Mouse (Mus musculus): ENCODE data around the gene Fgd6.

Gene Fgd6

DNA sequence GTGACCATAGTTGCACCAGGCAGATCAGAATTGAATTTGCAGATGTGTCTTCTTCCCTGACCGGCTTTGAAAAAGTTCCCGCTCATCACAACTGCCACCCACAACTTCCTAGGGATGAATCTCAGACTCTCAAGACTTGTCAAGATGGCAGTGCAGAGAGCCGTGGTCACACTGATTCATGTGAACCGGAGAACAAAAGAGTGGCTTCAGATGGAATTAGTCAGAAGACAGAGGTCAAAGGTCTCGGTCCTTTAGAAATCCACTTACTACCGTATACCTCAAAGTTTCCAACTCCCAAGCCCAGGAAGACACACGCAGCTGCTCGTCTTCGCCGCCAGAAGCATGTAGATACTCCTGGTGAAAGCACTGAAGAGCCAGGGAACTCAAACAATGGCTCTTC lies 8.1 kb downstream of the Fgd6 start:
- DNase-seq (ENCODE audit: extremely low read depth, low read depth, low spot score): no peak

DNA sequence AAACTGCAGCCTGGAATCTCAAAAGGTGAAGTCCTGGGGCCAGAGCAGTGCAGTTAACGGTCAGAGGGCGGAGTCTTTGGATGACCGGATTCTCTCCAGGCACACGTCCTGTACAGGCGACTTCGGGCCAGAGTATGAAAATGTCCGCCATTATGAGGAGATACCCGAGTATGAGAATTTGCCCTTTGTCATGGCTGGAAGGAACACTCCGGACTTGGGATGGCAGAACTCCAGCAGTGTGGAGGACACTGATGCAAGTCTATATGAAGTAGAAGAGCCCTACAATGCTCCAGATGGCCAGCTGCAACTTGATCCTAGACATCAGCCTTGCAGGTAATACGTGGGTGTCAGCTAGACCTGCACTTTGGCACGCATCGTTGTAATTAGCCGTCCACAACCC lies 9.5 kb downstream of the Fgd6 start:
- DNase-seq (ENCODE audit: extremely low read depth, low read depth, low spot score): no peak

DNA sequence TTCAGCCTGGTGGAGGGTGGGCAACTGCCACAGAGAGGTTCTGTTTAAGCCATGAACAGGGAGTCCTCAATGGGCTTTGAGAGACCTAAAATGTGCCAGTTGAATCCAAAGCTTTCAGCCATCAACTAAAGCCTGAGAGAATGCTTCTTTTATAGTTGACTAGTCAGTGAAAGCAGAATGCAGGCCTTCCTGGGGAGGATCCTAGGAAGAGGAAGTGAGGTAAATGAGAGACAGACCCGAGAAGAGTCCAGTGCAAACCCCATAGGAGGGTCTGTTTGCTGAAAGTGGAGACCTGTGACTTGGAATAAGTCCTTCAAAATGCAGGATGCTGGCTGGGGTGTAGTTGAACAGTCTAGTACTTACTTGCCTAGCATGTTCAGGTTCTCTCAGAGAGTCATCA lies 11.2 kb downstream of the Fgd6 start:
- DNase-seq (ENCODE audit: extremely low read depth, low read depth, low spot score): no peak

DNA sequence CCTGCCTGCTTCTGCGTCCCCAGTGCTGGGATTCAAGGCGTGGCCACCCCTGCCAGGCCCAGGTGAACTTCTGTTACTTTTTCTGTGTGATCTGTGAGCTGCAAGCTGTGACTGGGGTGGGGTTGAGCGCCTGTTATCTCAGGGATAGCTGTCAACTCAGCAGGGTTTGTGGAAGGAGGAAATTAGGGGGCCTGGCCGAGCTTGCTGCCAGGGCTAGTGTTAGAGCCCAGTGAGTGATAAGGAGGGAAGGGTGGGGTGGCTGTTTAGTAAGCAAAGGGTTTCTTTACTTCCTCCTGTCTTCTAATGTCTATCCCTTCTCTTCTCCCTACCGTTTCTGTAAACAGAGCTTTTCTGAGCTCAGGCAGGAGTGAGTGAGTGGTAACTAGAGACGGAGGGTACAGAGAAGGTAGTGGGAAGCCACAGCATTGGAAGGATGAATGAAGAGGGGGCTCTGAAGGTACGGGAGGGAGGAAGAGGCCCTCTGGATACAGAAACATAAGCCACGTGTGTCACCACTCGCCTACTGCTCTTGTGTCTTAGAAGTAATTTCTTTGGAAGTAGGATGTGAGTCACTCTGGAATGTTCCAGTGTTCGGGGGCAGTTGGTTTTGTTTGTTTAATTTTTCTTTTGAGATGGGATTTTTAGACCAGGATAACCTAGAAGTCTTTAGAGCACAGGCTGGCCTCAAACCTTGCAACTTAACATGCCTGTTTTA lies 12.2 kb downstream of the Fgd6 start:
- no peak for DNase-seq (ENCODE audit: extremely low read depth, low read depth, low spot score)

DNA sequence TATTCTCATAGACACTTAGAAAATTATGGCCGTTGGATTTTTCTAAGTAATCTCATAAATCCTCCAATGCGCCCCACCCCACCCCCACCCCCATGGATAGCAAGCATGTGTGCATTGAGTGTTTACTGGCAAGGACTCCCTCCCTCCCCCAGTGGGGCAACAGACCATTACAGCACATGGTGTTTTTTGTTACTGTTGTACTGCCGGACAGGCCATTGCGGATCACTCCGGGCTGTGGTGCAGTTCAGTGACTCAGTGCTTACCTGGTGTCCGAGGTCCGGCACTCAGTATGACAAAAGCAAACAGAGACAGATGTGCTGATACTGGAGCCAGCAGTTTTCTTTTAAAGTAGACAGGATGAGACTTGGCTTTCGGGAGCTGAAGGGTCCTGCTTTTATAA lies 13.3 kb downstream of the Fgd6 start:
- no peak for DNase-seq (ENCODE audit: extremely low read depth, low read depth, low spot score)

DNA sequence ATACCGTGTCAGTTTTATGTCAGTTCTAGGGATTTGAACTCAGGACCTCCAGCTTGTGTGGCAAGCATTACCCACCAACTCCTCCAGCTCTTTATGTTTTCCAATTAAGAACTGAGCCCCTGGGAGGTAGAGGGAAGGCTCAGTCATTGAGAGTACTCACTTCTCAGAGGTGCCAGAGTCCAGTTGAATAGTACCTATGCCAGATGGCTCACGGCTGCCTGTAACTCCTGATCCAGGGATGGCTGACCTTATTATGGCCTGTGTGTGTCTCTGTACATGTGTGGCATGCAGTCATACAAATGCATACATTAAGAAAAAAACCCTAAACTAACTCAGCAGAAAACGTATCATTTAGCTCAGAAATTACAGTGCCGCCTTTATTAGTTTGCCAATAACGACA lies 14.9 kb downstream of the Fgd6 start:
- DNase-seq (ENCODE audit: extremely low read depth, low read depth, low spot score): no peak

DNA sequence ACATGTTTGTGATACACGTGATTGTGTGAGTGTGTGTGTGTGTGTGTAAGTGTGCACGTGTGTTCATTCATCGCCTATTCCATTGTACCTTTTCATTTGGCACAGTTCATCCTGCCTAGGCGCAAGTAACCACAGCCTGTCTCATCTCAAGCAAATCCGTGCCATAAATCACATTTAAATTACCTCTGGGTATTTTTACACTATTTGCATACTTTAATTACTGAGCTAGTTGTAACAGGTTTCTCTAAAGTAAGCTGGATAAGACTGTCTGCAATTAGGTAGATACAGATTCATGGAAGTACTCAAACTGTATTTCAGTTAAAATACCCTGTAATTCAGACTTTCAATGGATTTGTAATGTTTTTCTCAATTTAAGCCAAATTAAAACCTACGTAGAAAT lies 20.7 kb downstream of the Fgd6 start:
- DNase-seq (ENCODE audit: extremely low read depth, low read depth, low spot score): peak; percentile 73

DNA sequence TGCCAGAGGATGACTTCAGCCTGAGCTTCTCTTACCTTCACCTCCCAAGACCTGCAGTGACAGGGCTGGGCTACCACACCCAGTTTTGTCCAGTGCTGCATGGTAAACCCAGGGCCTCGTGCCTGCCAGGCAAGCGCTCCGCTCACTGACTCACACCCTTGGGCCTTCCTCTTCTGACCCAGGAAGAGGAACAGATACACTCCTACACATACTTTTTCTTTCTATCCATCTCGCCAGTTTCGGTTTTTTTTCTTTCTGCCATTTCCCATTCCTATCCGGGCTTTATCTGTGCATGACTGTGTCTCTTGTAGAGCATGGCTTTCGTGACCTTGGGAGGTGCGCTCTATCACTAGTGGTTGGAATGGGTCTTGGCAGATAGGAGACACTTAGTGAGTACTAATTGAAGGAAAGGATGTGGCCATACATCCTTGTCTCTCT lies 23.8 kb downstream of the Fgd6 start:
- DNase-seq (ENCODE audit: extremely low read depth, low read depth, low spot score): no peak

DNA sequence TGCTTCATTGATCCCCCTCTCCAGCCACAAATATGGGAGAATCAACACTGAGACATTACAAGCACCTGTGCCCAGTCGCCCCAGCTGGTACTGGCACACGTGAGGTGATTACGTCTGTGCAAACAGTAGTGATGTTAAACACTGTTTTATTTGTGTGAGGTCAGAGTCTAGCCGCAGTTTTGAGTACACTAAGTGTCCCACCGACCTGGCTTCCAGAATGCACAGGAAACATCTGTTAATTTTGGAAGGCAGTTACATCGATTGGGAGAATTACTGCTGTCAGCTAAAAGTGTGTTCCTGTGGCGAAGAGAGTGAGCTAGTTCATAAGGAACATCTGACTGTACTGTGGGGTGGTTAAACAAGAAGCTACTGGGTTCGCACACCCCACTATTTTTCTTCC lies 24.4 kb downstream of the Fgd6 start:
- DNase-seq (ENCODE audit: extremely low read depth, low read depth, low spot score): no peak

DNA sequence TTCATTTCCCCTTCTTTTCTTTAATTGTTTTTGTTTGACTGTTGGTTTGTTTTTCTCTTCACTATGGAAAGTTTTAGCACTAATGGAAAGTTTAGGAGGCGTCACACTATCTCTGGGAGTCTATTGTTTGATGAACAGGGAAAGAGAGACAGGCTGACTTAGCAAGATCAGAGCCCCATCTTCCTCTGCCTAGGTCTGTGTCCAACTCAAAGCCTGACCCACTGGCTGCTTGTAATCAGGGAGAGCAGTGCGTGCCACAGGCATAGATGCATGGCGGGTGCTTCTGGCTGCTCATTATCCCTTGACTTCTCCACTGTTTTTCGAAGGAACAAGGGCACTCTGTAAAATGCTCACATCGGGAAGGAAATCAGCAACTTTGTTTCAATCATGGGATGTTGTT lies 26.6 kb downstream of the Fgd6 start:
- DNase-seq (ENCODE audit: extremely low read depth, low read depth, low spot score): no peak

DNA sequence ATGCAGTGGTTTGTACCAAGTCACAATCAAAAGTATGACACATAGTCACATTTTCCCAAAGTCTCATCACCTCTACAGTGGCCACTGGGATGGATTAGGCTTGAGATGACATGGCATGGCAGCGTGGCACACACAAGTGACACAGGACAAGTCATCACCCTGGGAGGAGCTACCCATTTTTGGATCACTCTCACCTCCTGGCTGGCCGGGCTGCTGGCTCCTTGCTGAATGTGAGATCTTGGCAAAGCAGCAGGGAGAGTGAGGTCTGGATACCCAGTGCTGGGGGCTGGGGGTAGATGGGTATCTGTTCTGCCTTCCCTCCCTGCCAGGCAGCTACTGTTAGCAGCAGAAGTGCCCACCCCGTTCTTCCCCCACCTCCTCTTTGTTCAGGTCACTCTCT lies 31.1 kb downstream of the Fgd6 start:
- DNase-seq (ENCODE audit: extremely low read depth, low read depth, low spot score): no peak

DNA sequence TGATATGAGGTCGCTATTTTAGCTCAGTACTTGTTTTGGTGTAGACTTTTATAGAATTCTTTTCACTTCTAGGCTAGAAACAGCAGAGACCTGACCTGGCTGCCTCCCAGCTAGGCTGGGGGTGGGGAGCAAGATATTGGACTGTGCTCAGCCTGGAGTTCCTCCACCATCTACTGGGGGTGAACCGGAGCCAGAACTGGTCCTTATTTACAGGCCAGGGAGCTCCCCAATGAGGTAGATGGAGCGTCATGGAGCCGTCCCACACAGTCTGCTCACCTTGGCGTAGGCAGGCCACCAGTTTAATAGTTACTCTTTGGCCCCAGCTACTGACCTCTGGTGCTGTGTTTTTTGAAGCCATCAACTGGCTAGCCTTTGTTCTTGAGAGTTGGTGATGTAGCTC lies 32.9 kb downstream of the Fgd6 start:
- DNase-seq (ENCODE audit: extremely low read depth, low read depth, low spot score): no peak

DNA sequence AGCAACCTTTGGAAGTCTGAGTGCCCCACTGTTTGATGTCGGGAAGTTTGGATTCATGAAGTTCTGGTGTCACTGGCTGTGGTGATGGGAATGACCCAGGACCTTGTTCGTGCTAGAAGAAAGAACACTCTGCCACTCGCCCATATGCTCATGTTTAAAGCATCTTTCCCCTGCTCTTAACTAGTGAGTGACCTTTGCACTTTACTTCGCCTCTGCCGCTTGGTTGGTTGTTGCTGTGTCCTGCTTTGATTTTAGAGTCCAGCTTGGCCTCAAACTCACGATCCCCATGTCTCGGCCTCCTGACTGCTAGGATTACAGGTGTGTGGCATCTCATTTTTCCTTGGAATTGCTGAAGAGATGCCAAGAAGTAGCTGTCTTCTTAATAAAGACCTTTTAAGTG lies 35.8 kb downstream of the Fgd6 start:
- no peak for DNase-seq (ENCODE audit: extremely low read depth, low read depth, low spot score)

DNA sequence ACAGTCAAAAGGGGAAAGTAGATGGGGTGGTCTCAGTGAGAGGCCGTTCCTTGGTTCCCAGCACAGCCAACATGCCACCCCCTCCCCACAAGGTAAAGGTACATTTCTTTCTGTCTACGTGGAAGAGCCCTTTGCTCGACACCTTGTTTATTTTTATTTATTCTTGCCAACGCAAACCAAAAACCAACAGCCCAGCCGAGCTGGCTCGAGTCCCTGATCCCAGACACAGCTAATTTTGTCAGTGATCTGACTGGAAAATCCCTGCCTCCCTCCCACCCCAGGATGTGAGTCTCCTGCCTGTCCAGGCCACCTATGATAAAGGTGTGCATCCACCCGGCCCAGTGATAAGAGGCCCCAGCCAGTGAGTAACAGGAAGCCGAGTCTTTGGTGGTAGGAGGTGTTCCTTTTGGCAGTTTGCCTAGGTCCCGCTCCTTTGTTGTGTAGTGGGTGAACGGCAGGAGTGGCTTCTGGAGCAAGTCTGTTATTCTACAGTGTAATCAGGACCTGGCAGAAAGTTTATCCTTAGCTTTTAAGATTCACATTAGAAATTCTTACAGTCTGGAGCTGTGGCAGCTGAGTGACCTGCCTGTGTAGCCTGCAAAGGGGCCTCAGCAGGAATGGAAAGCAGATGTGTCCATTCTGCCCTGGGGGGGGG lies 36.6 kb downstream of the Fgd6 start:
- no peak for DNase-seq (ENCODE audit: extremely low read depth, low read depth, low spot score)

DNA sequence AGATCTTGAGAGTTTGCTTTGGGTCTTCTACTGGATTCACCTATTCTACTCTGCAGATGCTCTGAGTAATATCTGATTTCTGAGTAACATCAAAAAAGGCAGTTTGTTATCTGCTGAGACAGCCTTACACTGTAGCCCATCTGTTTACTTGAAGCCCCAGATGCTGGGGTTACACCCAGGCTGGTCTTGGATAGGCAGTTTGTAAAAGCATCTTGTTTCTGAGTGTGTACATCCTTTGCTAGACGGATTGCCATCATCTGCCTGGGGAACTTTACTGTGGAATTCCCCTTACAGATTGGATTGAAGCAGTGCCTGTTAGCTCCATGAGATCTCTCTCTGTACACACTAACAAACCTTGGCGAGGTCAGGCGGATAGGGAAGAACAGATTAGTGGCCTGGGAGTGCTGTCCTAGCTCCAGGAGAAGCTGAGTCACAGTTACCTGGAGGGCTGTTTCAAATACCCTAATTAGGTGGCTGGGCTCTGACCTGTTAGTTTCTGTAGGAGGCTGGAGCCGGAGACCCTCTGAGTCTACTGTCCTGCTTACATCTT lies 37.2 kb downstream of the Fgd6 start:
- no peak for DNase-seq (ENCODE audit: extremely low read depth, low read depth, low spot score)

DNA sequence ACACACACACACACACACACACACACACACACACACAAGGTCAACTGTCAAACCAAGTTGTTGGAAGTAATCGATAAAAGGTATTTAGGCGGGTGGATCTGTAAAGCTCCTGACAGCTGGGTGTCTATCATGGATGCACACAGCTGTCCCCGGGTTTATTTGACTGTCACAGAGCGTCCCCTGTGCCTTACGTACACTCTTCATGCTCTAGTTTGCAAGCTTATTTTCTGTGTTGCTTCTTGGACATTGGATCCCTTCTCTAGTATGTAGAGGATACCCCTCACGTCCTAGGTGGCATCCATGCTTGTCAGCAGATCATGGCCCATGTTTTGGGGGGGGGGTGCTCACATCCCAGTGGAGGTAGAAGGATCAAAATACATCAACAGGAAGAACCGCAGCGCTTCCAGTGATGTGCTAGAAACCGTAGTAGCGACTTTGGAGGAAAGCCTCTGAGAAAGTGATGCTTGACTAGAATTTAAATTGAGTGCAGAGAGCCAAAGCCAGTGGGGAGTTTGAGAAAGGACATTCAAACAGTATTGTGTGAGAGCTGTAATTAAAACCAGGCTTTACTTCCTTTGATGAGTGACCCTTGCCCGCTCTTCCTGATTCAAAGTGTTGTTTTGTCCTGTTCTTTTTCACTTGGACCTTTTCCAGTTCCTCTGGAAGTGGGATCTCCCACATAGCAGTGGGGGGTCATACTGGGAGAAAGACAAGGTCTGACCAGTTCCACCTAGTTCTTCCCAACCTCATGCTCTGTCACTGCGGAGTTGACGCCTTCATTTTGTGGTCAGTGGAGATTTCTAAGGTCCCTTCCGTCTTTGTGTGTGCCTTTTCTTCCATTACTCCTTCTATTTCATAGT lies 41.4 kb downstream of the Fgd6 start:
- no peak for DNase-seq (ENCODE audit: extremely low read depth, low read depth, low spot score)

DNA sequence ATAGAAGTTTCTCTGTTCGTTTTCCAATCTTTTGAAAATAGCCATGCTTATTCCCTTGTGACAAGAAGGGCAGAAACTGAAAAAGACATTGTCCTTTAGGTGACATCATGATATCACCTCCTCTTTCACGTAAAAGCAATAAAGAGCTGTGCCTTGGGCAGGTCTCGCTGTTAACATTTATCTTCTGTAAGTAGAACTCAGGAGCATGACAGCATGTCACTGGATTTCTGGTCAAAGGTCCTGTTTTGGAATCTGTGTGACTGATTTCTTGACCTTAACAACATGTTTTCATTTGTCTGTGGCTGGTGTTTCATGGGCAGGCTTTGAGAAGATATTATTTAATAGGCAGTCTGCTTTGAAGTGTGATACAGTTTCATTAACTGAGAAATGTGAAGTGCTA lies 44.9 kb downstream of the Fgd6 start:
- no peak for DNase-seq (ENCODE audit: extremely low read depth, low read depth, low spot score)

DNA sequence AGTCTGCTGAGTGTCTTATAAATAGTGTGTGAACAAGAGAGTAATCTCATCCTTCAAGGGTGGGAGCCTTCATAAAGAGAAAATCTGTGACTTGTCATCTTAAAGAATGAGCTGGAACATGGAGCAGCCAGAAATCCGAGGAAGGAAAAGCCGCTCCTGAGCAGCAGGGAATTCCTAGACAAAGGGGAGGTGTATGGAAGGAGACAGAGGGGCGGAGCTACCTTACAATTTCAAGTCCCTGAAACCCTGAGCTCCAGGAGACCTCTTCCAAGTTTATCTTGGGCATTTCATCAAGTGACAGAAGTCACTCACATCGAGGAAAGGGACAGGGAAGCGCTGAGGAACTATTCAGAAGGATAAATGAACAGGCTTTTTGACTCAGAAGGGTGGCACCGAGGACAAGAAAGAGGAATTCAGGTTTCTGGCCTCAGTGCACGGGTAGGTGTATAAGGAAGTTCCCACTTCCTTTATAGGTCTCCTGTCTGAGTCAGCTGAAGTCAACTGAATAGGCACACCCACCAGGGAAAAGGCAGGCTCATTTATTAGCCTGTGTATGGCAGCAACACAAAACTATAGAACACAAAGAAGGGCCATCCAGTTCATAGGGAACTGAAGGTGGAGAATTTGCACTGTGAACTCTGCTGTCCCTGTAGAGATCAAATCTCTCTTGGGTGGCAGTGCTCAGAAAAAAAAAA lies 46.4 kb downstream of the Fgd6 start:
- DNase-seq (ENCODE audit: extremely low read depth, low read depth, low spot score): no peak

DNA sequence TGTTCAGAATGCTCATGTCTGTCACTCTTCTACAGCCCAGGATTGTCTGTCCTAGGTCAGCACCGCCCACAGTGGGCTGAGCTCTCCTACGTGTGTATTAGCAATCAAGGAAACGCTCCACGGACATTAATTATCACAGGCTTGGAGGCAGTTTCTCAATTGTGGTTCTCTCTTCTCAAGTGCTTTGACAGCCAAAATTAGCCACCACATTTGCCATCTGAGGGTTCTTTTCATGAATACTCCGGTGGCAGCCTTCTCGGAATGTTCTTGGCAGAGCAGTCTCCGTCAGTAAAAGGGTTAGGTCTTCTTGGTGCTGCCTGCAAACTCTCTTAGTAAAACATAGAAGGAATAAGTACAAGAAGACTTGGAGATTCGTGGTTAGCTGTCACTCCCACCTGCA lies 50.5 kb downstream of the Fgd6 start:
- DNase-seq (ENCODE audit: extremely low read depth, low read depth, low spot score): peak; percentile 23

DNA sequence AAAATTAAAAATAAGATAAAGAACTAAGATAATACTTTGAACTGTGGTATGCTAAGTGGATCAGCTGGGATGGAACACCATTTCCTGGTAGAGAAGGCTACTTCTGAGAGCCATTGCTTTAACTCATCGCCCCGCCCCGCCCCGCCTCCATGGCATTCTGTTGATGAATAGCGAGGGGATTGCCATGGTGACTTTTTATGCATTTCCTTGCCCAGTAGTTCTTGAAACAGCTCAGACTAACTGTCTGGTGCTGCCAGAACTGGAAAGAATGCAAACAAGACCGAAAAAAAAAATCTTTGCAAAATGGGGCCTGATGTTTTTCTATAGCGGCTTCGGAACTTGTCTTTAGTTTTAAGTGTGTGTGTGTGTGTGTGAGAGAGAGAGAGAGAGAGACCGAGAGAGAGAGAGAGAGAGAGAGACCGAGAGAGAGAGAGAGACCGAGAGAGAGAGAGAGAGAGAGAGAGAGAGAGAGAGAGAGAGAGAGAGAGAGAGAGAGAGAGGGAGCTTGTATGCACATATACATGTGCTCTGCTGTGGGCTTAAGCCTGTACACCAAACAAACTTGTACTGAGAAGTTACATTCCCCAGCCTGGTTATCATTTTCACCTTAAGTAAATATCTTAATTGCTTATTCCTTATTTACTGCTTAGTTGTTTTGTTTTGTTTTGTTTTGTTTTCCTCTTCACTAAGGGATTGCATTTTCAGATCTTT lies 51.7 kb downstream of the Fgd6 start:
- DNase-seq (ENCODE audit: extremely low read depth, low read depth, low spot score): no peak

DNA sequence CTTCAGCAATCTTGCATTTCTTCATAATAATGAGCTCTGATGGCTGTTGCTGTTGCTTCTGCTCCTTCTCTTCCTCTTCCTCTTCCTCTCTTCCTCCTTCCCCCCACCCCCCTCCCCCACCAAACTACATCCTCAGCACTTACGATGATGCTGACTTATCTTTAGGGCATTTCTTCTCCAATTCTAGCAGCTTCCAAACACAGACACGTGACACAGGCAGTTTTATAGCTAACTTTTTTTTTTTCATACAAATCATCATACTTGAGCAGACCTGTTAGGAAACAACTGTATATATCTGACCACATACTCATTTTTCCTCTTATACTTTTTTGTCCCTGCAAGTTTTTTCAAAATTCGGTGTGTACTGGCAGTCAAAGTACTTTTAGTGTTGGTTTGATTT lies 54.2 kb downstream of the Fgd6 start:
- no peak for DNase-seq (ENCODE audit: extremely low read depth, low read depth, low spot score)

All from fat pad, adult 2 months (tissue).